23 mouse cellular contexts compared by ENCODE assay signal in genomic region chr14:27170421-27170820, GRCm38 (mm10). TPM values are rescaled to one million over a fixed set of nuclear protein-coding genes. Genes with fewer than 3 reads are reported as not detected.
A peak's percentile ranks its signal among the peaks of the same experiment; 100 is the strongest.
DNase-seq lines count a peak whose midpoint lies in the region; ATAC-seq and TF ChIP-seq lines count a peak whose summit lies in the region.
"Had no signal": no experiment of that assay in that cellular context is flagged by ENCODE, and none has a peak within 500 bp of the region (broad histone marks: within the 10 kb centered on the region; RNA-seq: fewer than 3 reads in every experiment).

No protein-coding gene starts in this region.

- no peaks in the 10 kb centered on the region for H3K27me3 ChIP-seq in heart, adult 2 months (ENCODE audit: control insufficient read depth, insufficient read depth, low read length)
- H3K27me3 ChIP-seq in heart, embryonic 11.5 days (ENCODE audit: control insufficient read depth, insufficient read depth, low read length), result 0 out of 2 replicates have a peak, but pooled peaks cover 5% of the 10 kb centered on the region
- no peaks in the 10 kb centered on the region for H3K27me3 ChIP-seq in heart, postnatal 0 days (ENCODE audit: control insufficient read depth, insufficient read depth, low read length)
- H3K27me3 ChIP-seq in kidney, postnatal 0 days (ENCODE audit: insufficient read depth, low read length), result no peaks in the 10 kb centered on the region
- no peaks in the 10 kb centered on the region for H3K27me3 ChIP-seq in embryonic facial prominence, embryonic 10.5 days (replicated peaks; ENCODE audit: low read depth, poor library complexity, severe bottlenecking)
- H3K27me3 ChIP-seq: forebrain, embryonic 13.5 days; heart, embryonic 12.5 days; hindbrain, embryonic 12.5 days; hindbrain, embryonic 15.5 days had no signal

- ATAC-seq in heart, embryonic 11.5 days (replicated peaks; ENCODE audit: insufficient number of reproducible peaks, low FRiP score, low TSS enrichment), result no peak
- ATAC-seq in heart, postnatal 0 days (ENCODE audit: insufficient read depth, low read depth), result no peak
- no peak for ATAC-seq in kidney, postnatal 0 days (replicated peaks; ENCODE audit: low FRiP score, low read depth)
- ATAC-seq: forebrain, embryonic 13.5 days; forebrain, embryonic 16.5 days; intestine, postnatal 0 days had no signal

- H3K36me3 ChIP-seq in heart, adult 2 months (ENCODE audit: control insufficient read depth, insufficient read depth, low read length), result peaks cover 3% of the 10 kb centered on the region; the same call in 1 of the 2 replicates
- H3K36me3 ChIP-seq in heart, embryonic 11.5 days (ENCODE audit: control insufficient read depth, insufficient read depth, low read length), result no peaks in the 10 kb centered on the region
- H3K36me3 ChIP-seq in heart, postnatal 0 days (replicated peaks; ENCODE audit: control insufficient read depth, insufficient read depth, low read length), result no peaks in the 10 kb centered on the region
- no peaks in the 10 kb centered on the region for H3K36me3 ChIP-seq in kidney, postnatal 0 days (ENCODE audit: insufficient read depth, low read length)
- no peaks in the 10 kb centered on the region for H3K36me3 ChIP-seq in embryonic facial prominence, embryonic 10.5 days (replicated peaks)
- H3K36me3 ChIP-seq: forebrain, embryonic 10.5 days; G1E; heart, embryonic 12.5 days; hindbrain, embryonic 12.5 days; hindbrain, embryonic 15.5 days had no signal

- H3K9ac ChIP-seq in heart, adult 2 months (ENCODE audit: low read depth, low read length), result no peak overlapping the region
- H3K9ac ChIP-seq in heart, embryonic 11.5 days (ENCODE audit: low read depth, low read length), result no peak overlapping the region
- no peak overlapping the region for H3K9ac ChIP-seq in heart, postnatal 0 days (replicated peaks; ENCODE audit: low read depth, low read length)
- H3K9ac ChIP-seq in kidney, postnatal 0 days (ENCODE audit: low read depth, low read length), result no peak overlapping the region
- H3K9ac ChIP-seq: forebrain, embryonic 13.5 days; heart, embryonic 12.5 days; hindbrain, embryonic 12.5 days; hindbrain, embryonic 15.5 days had no signal

- no peak overlapping the region for H3K4me2 ChIP-seq in heart, embryonic 11.5 days
- no peak overlapping the region for H3K4me2 ChIP-seq in heart, postnatal 0 days (ENCODE audit: low read depth, low read length)
- no peak overlapping the region for H3K4me2 ChIP-seq in kidney, postnatal 0 days (ENCODE audit: low read length)
- H3K4me2 ChIP-seq: forebrain, embryonic 13.5 days; hindbrain, embryonic 12.5 days; hindbrain, embryonic 15.5 days had no signal

- intact Hi-C loops in heart, adult 2 months (cut with DNase I), result no loop called here

- H3K9me3 ChIP-seq in heart, embryonic 11.5 days (replicated peaks; ENCODE audit: control insufficient read depth, low read length), result no peaks in the 10 kb centered on the region
- no peaks in the 10 kb centered on the region for H3K9me3 ChIP-seq in heart, postnatal 0 days (replicated peaks; ENCODE audit: control insufficient read depth, low read length)
- no peaks in the 10 kb centered on the region for H3K9me3 ChIP-seq in kidney, postnatal 0 days (replicated peaks; ENCODE audit: low read length)
- no peaks in the 10 kb centered on the region for H3K9me3 ChIP-seq in embryonic facial prominence, embryonic 10.5 days
- H3K9me3 ChIP-seq: forebrain, embryonic 10.5 days; forebrain, embryonic 13.5 days; G1E; heart, embryonic 12.5 days; hindbrain, embryonic 12.5 days; hindbrain, embryonic 15.5 days had no signal

- DNase-seq in heart, adult 2 months, result no peak
- no peak for DNase-seq in heart, postnatal 0 days (ENCODE audit: low spot score)
- no peak for DNase-seq in heart, postnatal 4 days
- no peak for DNase-seq in kidney, postnatal 0 days (ENCODE audit: low spot score)
- no peak for DNase-seq in kidney, adult 11 months
- DNase-seq in embryonic facial prominence, embryonic 10.5 days (ENCODE audit: low spot score), result no peak
- DNase-seq: adrenal gland, adult 8-10 months; adrenal gland, postnatal 25 days; B cell, adult 2 months; cerebellum, adult 11-12 months; cerebellum, adult 8-10 months; cerebellum, postnatal 10 days; cerebellum, postnatal 36 days; embryo, embryonic 11 days had no signal

- WGBS in heart, adult 2 months, result 99% methylated on average over 2 of the region's 2 CpGs
- 93% methylated on average over 2 of the region's 2 CpGs for WGBS in heart, embryonic 11.5 days (ENCODE audit: insufficient replicate concordance)
- 95% methylated on average over 2 of the region's 2 CpGs for WGBS in heart, postnatal 0 days
- WGBS in kidney, postnatal 0 days, result 98% methylated on average over 2 of the region's 2 CpGs
- 94% methylated on average over 2 of the region's 2 CpGs for WGBS in embryonic facial prominence, embryonic 10.5 days

- H3K27ac ChIP-seq in heart, adult 2 months, result peak overlapping the region; percentile 55; the same call in 1 of the 2 replicates
- no peak overlapping the region for H3K27ac ChIP-seq in heart, embryonic 11.5 days (ENCODE audit: low read depth, low read length)
- H3K27ac ChIP-seq in heart, postnatal 0 days (ENCODE audit: low read depth), result peak overlapping the region; percentile 54; the same call in 1 of the 2 replicates
- peak overlapping the region; percentile 42; the same call in 1 of the 2 replicates for H3K27ac ChIP-seq in kidney, postnatal 0 days
- H3K27ac ChIP-seq in embryonic facial prominence, embryonic 10.5 days (replicated peaks), result 0 out of 2 replicates have a peak overlapping the region, but pooled peaks have one; percentile 31
- H3K27ac ChIP-seq: forebrain, embryonic 10.5 days; forebrain, embryonic 13.5 days; hindbrain, embryonic 12.5 days; hindbrain, embryonic 15.5 days had no signal

- TF ChIP-seq EP300 in heart, adult 2 months (IDR thresholded peaks at IDR 0.05; ENCODE audit: insufficient read depth, low read depth, low read length), result no peak
- no peak for TF ChIP-seq EP300 in heart, postnatal 0 days (IDR thresholded peaks at IDR 0.05; ENCODE audit: low read depth)

- TF ChIP-seq CTCF in heart, adult 2 months (IDR thresholded peaks at IDR 0.05), result no peak
- TF ChIP-seq CTCF in heart, postnatal 0 days (IDR thresholded peaks at IDR 0.05; ENCODE audit: low read depth), result no peak
- no peak for TF ChIP-seq CTCF in kidney, postnatal 0 days (IDR thresholded peaks at IDR 0.05; ENCODE audit: low read depth)

- no peak overlapping the region for H3K4me3 ChIP-seq in heart, adult 2 months
- no peak overlapping the region for H3K4me3 ChIP-seq in heart, embryonic 11.5 days (ENCODE audit: low read depth, low read length)
- H3K4me3 ChIP-seq in heart, postnatal 0 days (ENCODE audit: low read depth, low read length), result no peak overlapping the region
- H3K4me3 ChIP-seq in kidney, postnatal 0 days (replicated peaks; ENCODE audit: low read depth, low read length), result no peak overlapping the region
- H3K4me3 ChIP-seq in embryonic facial prominence, embryonic 10.5 days, result no peak overlapping the region
- H3K4me3 ChIP-seq: forebrain, embryonic 10.5 days; forebrain, embryonic 13.5 days; heart, embryonic 12.5 days; hindbrain, embryonic 12.5 days; hindbrain, embryonic 15.5 days had no signal

- no peaks in the 10 kb centered on the region for H3K79me2 ChIP-seq in heart, adult 2 months (replicated peaks; ENCODE audit: control insufficient read depth, insufficient read depth, low read length)

- no peak for TF ChIP-seq POLR2A in heart, adult 2 months (IDR thresholded peaks at IDR 0.05; ENCODE audit: insufficient read depth, low read depth, low read length)

- peaks cover 24% of the 10 kb centered on the region for H3K4me1 ChIP-seq in heart, adult 2 months (ENCODE audit: control insufficient read depth, insufficient read depth, low read length)
- peaks cover 30% of the 10 kb centered on the region for H3K4me1 ChIP-seq in heart, embryonic 11.5 days (ENCODE audit: control insufficient read depth, insufficient read depth, low read length)
- H3K4me1 ChIP-seq in heart, postnatal 0 days (ENCODE audit: control insufficient read depth, insufficient read depth), result peaks cover 39% of the 10 kb centered on the region
- H3K4me1 ChIP-seq in kidney, postnatal 0 days (replicated peaks; ENCODE audit: insufficient read depth, low read length), result peaks cover 7% of the 10 kb centered on the region; the same call in 1 of the 2 replicates
- peaks cover 23% of the 10 kb centered on the region for H3K4me1 ChIP-seq in embryonic facial prominence, embryonic 10.5 days

RNA-seq across cellular contexts. Expression of gene Arhgef3, which starts 55.7 kb away (rescaled TPM):
- total RNA-seq in heart, adult 2 months (2021), result 10 to 100 TPM; 23.0 to 27.8 TPM
- polyA plus RNA-seq in heart, adult 2 months (2012; rRNA removed), result 11.1 and 21.3 TPM in 2 replicates
- polyA plus RNA-seq in heart, embryonic 11.5 days (2014; fragmentation: Nextera tagmentation; extraction: Ambion mirVana), result 10.1 and 12.5 TPM in 2 replicates
- total RNA-seq in heart, postnatal 0 days (2014; rRNA removed; ENCODE audit: low replicate concordance), result 21.4 and 24.1 TPM in 2 replicates
- polyA plus RNA-seq in heart, postnatal 0 days (2015; fragmentation: Nextera tagmentation; extraction: Ambion mirVana), result 15.2 and 17.9 TPM in 2 replicates
- 10 to 100 TPM; 30.5 to 31.9 TPM for total RNA-seq in heart, postnatal 4 days (2021)
- polyA plus RNA-seq in kidney, postnatal 0 days (2015; fragmentation: Nextera tagmentation; extraction: Ambion mirVana), result 20.0 and 20.4 TPM in 2 replicates
- polyA plus RNA-seq in embryonic facial prominence, embryonic 10.5 days (2016; fragmentation: Nextera tagmentation; extraction: Ambion mirVana), result 3.8 and 4.0 TPM in 2 replicates
